Comparison of ENCODE assay signal across 8 mouse cellular contexts in genomic region chr5:124240841-124241685, GRCm38 (mm10). TPM values are rescaled to one million over a fixed set of nuclear protein-coding genes. Genes with fewer than 3 reads are reported as not detected.
DNase-seq lines count a peak whose midpoint lies in the region; ATAC-seq and TF ChIP-seq lines count a peak whose summit lies in the region.

No protein-coding gene starts in this region.

- no peaks in the 10 kb centered on the region for H3K36me3 ChIP-seq in forebrain, embryonic 12.5 days (replicated peaks)
- H3K36me3 ChIP-seq in kidney, embryonic 14.5 days (ENCODE audit: control insufficient read depth, insufficient read depth, low read length): no peaks in the 10 kb centered on the region
- no peaks in the 10 kb centered on the region for H3K36me3 ChIP-seq in neural tube, embryonic 15.5 days

- ATAC-seq in forebrain, embryonic 12.5 days (ENCODE audit: low FRiP score): peak; percentile 75; the same call in 1 of the 2 replicates
- no peak for ATAC-seq in kidney, embryonic 14.5 days (ENCODE audit: low FRiP score, low TSS enrichment)
- ATAC-seq in neural tube, embryonic 15.5 days (ENCODE audit: low FRiP score): peak; percentile 55; the same call in 1 of the 2 replicates
- no peak for ATAC-seq in megakaryocyte progenitor cell, adult 5-6 weeks (replicated peaks; ENCODE audit: poor library complexity)

- H3K4me3 ChIP-seq in layer of hippocampus, adult 2 months: peak overlapping the region; percentile 21; the same call in 1 of the 2 replicates
- H3K4me3 ChIP-seq in forebrain, embryonic 12.5 days (replicated peaks): no peak overlapping the region; the same call in 1 of the 2 replicates
- no peak overlapping the region for H3K4me3 ChIP-seq in kidney, embryonic 14.5 days (ENCODE audit: low read length)
- no peak overlapping the region for H3K4me3 ChIP-seq in neural tube, embryonic 15.5 days (replicated peaks)

- no peaks in the 10 kb centered on the region for H3K9me3 ChIP-seq in forebrain, embryonic 12.5 days
- H3K9me3 ChIP-seq in kidney, embryonic 14.5 days (ENCODE audit: control insufficient read depth, low read length): no peaks in the 10 kb centered on the region
- no peaks in the 10 kb centered on the region for H3K9me3 ChIP-seq in neural tube, embryonic 15.5 days (replicated peaks)

- peak overlapping the region; percentile 83 for H3K27ac ChIP-seq in layer of hippocampus, adult 2 months
- H3K27ac ChIP-seq in forebrain, embryonic 12.5 days: peak overlapping the region; percentile 70
- 0 out of 2 replicates have a peak overlapping the region, but pooled peaks have one; percentile 1 for H3K27ac ChIP-seq in kidney, embryonic 14.5 days (ENCODE audit: low read depth, low read length)
- peak overlapping the region; percentile 68 for H3K27ac ChIP-seq in neural tube, embryonic 15.5 days (replicated peaks)

- peak overlapping the region; percentile 24 for H3K4me2 ChIP-seq in forebrain, embryonic 12.5 days
- H3K4me2 ChIP-seq in kidney, embryonic 14.5 days (replicated peaks; ENCODE audit: low read depth, low read length): no peak overlapping the region
- H3K4me2 ChIP-seq in neural tube, embryonic 15.5 days: peak overlapping the region; percentile 40

- H3K9ac ChIP-seq in forebrain, embryonic 12.5 days: no peak overlapping the region
- H3K9ac ChIP-seq in kidney, embryonic 14.5 days (ENCODE audit: low read depth, low read length): no peak overlapping the region
- H3K9ac ChIP-seq in neural tube, embryonic 15.5 days (replicated peaks): no peak overlapping the region

- peaks cover 22% of the 10 kb centered on the region for H3K4me1 ChIP-seq in forebrain, embryonic 12.5 days
- peaks cover 18% of the 10 kb centered on the region for H3K4me1 ChIP-seq in kidney, embryonic 14.5 days (ENCODE audit: control insufficient read depth, insufficient read depth, low read length)
- peaks cover 30% of the 10 kb centered on the region for H3K4me1 ChIP-seq in neural tube, embryonic 15.5 days

- no peak for DNase-seq in layer of hippocampus, adult 2 months (ENCODE audit: low spot score in 2 of 2)
- DNase-seq in layer of hippocampus, postnatal 10 days (ENCODE audit: low spot score in 2 of 2): no peak
- no peak for DNase-seq in natural killer cell, adult 2 months (ENCODE audit: low spot score in 2 of 2)
- DNase-seq in ovary, postnatal 36 days (ENCODE audit: low spot score): no peak

- peaks cover 21% of the 10 kb centered on the region; the same call in 1 of the 2 replicates for H3K27me3 ChIP-seq in forebrain, embryonic 12.5 days
- H3K27me3 ChIP-seq in kidney, embryonic 14.5 days (ENCODE audit: control insufficient read depth, insufficient read depth, low read length): no peaks in the 10 kb centered on the region
- no peaks in the 10 kb centered on the region for H3K27me3 ChIP-seq in neural tube, embryonic 15.5 days (replicated peaks)

- no peak for TF ChIP-seq CTCF in layer of hippocampus, adult 2 months (conservative IDR thresholded peaks at IDR 0.05)

- WGBS in forebrain, embryonic 12.5 days: 27% methylated on average over 22 of the region's 22 CpGs
- WGBS in kidney, embryonic 14.5 days: 19% methylated on average over 22 of the region's 22 CpGs
- 21% methylated on average over 22 of the region's 22 CpGs for WGBS in neural tube, embryonic 15.5 days

RNA-seq across cellular contexts. Expression of gene Pitpnm2, which starts 8.5 kb away (rescaled TPM):
- 100 to 1,000 TPM; 379 to 394 TPM for total RNA-seq in layer of hippocampus, adult 2 months (2021)
- 100 to 1,000 TPM; 125 to 126 TPM for total RNA-seq in layer of hippocampus, postnatal 10 days (2021)
- polyA plus RNA-seq in forebrain, embryonic 12.5 days (2016; fragmentation: Nextera tagmentation; extraction: Ambion mirVana): 6.8 and 8.9 TPM in 2 replicates
- 5.1 and 7.0 TPM in 2 replicates for polyA plus RNA-seq in kidney, embryonic 14.5 days (2014; fragmentation: Nextera tagmentation; extraction: Ambion mirVana)
- 8.9 and 9.4 TPM in 2 replicates for polyA plus RNA-seq in neural tube, embryonic 15.5 days (2015; fragmentation: Nextera tagmentation; extraction: Ambion mirVana)
- total RNA-seq in megakaryocyte progenitor cell, adult 5-6 weeks (2015): 6.0 and 7.5 TPM in 2 replicates
- total RNA-seq in megakaryocyte progenitor cell, adult 5-6 weeks (2017): 2.5 and 3.1 TPM in 2 replicates

Comparison
In these comparisons a context has a peak if more than half of its experiments do, and no peak if none do; other contexts are left out.
1. H3K27ac ChIP-seq: peak in every context shown above with its lines; median percentile 83 in layer of hippocampus, adult 2 months; 70 in forebrain, embryonic 12.5 days; 68 in neural tube, embryonic 15.5 days; 1 in kidney, embryonic 14.5 days.
2. ATAC-seq: peak in forebrain, embryonic 12.5 days (single experiment) and neural tube, embryonic 15.5 days (single experiment); none in kidney, embryonic 14.5 days (single experiment) and megakaryocyte progenitor cell, adult 5-6 weeks (single experiment).
3. RNA of gene Pitpnm2, which starts 8.5 kb away (total RNA-seq): 379 to 394 TPM in layer of hippocampus, adult 2 months and 125 to 126 TPM in layer of hippocampus, postnatal 10 days; 2.5 to 7.5 TPM in megakaryocyte progenitor cell, adult 5-6 weeks; every median in the first group is over 10 times any median in the second.